Mouse (Mus musculus) cerebellum, adult 8-10 months (tissue): ENCODE results near the gene Rho.

Experiments
- DNase-seq: peaks from one replicate; pipeline ENCODE4 v3.0.0; 2022

Gene Rho

DNA sequence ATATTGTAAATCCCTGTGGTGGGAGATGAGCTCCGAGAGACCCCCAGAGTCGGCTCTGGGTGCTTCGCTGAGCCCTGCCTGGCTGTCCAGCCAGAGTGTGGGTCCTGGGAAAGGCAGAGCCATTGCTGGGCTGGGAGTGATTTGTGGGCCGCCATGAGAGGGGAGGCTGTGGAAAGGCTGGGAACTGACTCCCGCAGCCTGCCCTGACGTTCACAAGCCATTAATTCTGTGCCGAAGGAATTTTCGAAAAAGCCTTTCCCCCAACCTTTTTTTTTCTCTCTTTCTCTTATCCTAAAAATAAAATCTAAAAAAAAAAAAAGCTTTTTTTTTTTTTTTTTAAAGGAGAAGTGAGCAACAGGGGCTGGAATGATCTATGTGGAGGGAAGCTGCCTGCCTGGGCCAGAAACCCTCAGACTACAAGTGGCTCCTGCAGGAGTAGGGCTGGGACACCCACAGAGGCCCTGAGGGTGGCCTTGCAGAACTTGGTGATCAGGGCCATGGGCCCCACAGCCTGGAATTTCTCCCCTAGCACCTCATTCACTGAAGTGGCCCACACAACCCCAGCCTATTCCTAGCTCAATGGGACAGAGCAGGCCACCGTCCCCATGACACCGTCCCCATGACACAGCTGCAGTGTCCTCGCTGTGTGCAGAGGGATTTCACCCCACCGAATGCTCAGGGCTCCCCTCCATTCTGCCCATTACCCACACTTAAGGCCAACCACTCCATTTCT is 51.9 kb downstream of the Rho start:
- no peak for DNase-seq

- no peak for DNase-seq
These were observed 53.0 kb downstream of the Rho start for GRCm38 (mm10) chr6:115984580-115984979.

- DNase-seq, result no peak
These were observed 54.1 kb downstream of the Rho start for GRCm38 (mm10) chr6:115985622-115986021.

DNA sequence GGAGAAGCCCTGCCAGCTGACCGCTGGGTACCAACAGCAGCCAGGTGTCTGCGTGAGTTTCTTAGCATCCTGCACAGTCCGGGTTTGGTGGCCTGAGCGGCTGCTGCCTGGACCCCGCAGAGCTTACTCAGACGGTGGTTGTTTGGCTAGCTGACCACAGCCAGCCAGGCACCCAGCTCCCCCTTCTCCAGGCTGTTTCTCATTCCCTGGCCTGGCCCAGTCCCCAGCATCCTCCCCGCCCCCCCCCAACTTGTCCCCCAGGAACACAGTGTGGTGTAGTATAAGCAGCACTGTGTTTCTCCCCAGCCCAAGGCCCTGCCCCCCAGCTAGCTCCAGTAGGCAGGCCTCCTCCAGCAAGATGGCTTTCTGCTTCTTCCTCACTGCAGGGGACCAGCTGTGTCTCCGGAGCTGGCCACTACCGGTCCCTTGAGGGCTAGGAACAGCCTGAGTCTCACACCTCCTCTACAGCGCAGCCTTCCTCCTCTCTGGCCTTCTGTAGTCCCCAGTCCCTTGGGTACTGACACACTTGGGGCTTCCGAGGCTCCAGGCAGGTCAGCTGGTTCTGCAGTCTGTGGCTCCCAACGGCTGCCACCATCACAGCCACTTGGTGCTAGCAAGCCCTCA is 55.0 kb downstream of the Rho start:
- no peak for DNase-seq

- DNase-seq, result no peak
These were observed 55.7 kb downstream of the Rho start for GRCm38 (mm10) chr6:115987096-115987747.

- DNase-seq, result no peak
These were observed 57.5 kb downstream of the Rho start for GRCm38 (mm10) chr6:115989032-115989431.

- no peak for DNase-seq
These were observed 58.1 kb downstream of the Rho start for GRCm38 (mm10) chr6:115989607-115990006.
